Mouse (Mus musculus) intestine, embryonic 16.5 days (tissue): ENCODE data around the gene Lmx1a. TPM values are rescaled to one million over a fixed set of nuclear protein-coding genes. Genes with fewer than 3 reads are reported as not detected.

Experiments used
- ATAC-seq: fragments of 200-750 bp; cut with Nextera tagmentation; 2 replicates; pipeline ENCODE4 v1.8.0; 2017; ENCODE audit warnings: moderate TSS enrichment, moderate library complexity
- H3K27ac ChIP-seq: fragments of 300-500 bp; sonication (generic); 2 replicates; pipeline ENCODE4 v1.5.1; 2014; ENCODE audit warnings: mild to moderate bottlenecking, low read length
- H3K27me3 ChIP-seq: fragments of 300-500 bp; sonication (generic); replicated peaks from 2 replicates; pipeline ENCODE4 v1.6.1; 2014; ENCODE audit warnings: low read length, control low read depth, mixed read lengths; ENCODE audit not compliant: control insufficient read depth, insufficient read depth
- H3K36me3 ChIP-seq: fragments of 300-500 bp; sonication (generic); 2 replicates; pipeline ENCODE4 v1.6.1; 2014; ENCODE audit warnings: low read length, control low read depth; ENCODE audit not compliant: control insufficient read depth, insufficient read depth
- H3K4me1 ChIP-seq: fragments of 300-500 bp; sonication (generic); 2 replicates; pipeline ENCODE4 v1.6.1; 2014; ENCODE audit warnings: low read length, control low read depth, mixed read lengths; ENCODE audit not compliant: control insufficient read depth, insufficient read depth
- H3K4me2 ChIP-seq: fragments of 300-500 bp; sonication (generic); 2 replicates; pipeline ENCODE4 v1.6.1; 2014; ENCODE audit warnings: low read depth, low read length, control low read depth
- H3K4me3 ChIP-seq: fragments of 300-500 bp; sonication (generic); 2 replicates; pipeline ENCODE4 v1.5.1; 2014; ENCODE audit warnings: mild to moderate bottlenecking, low read length
- H3K9ac ChIP-seq: fragments of 300-500 bp; sonication (generic); 2 replicates; pipeline ENCODE4 v1.6.1; 2014; ENCODE audit warnings: low read depth, low read length
- H3K9me3 ChIP-seq: fragments of 300-500 bp; sonication (generic); 2 replicates; pipeline ENCODE4 v1.6.1; 2016; ENCODE audit warnings: low read length, control low read depth; ENCODE audit not compliant: control insufficient read depth
- WGBS: fragments of 180-500 bp; shearing (Covaris S2); extraction: QIAGEN DNeasy Blood & Tissue Kit; methylation state at CpG from one replicate; pipeline ENCODE4 v1.1.7; 2014; 5-methylcytosine and 5-hydroxymethylcytosine counted together
- polyA plus RNA-seq: library from polyadenylated mRNA; unstranded; fragments of >200 nt; fragmentation: Nextera tagmentation; extraction: Ambion mirVana; gene quantifications from 2 replicates; pipeline ENCODE4 v1.2.1, GENCODE M21; 2015

Lmx1a gene
- polyA plus RNA-seq, 1 experiment from 2014 or later, result 0.54 TPM

DNA sequence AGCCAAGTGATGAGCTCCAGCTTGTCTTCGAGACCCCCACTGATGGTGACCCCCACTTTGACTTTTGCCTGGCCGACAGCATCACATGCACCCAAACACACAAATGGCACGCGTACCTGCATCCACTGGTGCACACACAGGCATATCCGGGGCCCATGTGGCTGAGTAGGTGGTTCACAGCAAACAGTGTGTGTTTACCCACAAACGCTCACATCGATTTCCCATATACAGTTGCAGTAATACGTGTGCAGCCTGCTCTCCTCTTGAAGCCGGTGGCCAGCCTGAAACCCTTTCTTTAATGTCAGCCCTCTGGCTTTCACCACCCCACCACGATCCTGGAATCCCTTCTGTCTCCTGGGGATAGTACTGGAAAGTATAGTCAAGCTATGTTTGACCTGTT lies 71.3 kb downstream of the Lmx1a start:
- Histone ChIP-seq H3K4me1 (no peaks in the 10 kb centered on the region), H3K27me3 (no peaks in the 10 kb centered on the region), H3K27ac (no peak overlapping the region), H3K4me3 (no peak overlapping the region), H3K36me3 (no peaks in the 10 kb centered on the region), H3K9me3 (no peaks in the 10 kb centered on the region), H3K9ac (no peak overlapping the region), H3K4me2 (no peak overlapping the region)
- 87% methylated on average over 10 of the region's 10 CpGs for WGBS
- ATAC-seq, result no peak

DNA sequence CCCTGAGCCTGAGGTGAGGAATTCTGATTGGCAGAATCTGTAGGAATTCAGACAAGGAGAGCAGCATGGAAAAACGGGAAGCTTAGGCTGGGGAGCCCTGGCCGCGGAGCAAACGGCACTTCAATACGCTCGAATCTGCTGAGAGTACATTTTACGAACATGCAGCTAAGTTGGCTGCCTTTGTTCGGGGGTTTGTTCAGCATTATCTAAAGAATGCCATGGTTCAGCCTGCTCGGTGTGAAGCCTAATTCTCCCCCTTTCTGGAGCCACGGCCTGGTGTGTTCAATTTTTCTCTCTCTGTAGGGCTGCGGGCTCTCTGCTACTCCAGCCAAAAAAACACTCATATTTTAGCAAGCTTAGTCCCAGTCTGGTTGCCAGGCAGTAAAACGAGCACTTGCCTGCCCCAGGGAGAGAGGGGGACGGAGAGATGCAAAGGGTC lies 72.8 kb downstream of the Lmx1a start:
- no peak for ATAC-seq
- no peak overlapping the region for H3K4me3 ChIP-seq
- no peaks in the 10 kb centered on the region for H3K36me3 ChIP-seq
- no peak overlapping the region for H3K4me2 ChIP-seq
- H3K4me1 ChIP-seq, result no peaks in the 10 kb centered on the region
- no peak overlapping the region for H3K27ac ChIP-seq
- H3K9ac ChIP-seq, result no peak overlapping the region
- no peaks in the 10 kb centered on the region for H3K27me3 ChIP-seq
- H3K9me3 ChIP-seq, result no peaks in the 10 kb centered on the region
- WGBS, result 22% methylated on average over 13 of the region's 13 CpGs

- Histone ChIP-seq H3K9ac (no peak overlapping the region), H3K4me2 (no peak overlapping the region), H3K4me1 (no peaks in the 10 kb centered on the region), H3K27ac (no peak overlapping the region), H3K4me3 (no peak overlapping the region), H3K36me3 (no peaks in the 10 kb centered on the region), H3K9me3 (no peaks in the 10 kb centered on the region), H3K27me3 (no peaks in the 10 kb centered on the region)
- ATAC-seq, result no peak
- WGBS, result 65% methylated on average over 4 of the region's 4 CpGs
Measured at GRCm38 (mm10) chr1:167766619-167767018, 77.6 kb downstream of the Lmx1a start.

- Histone ChIP-seq H3K27me3 (no peaks in the 10 kb centered on the region), H3K9ac (no peak overlapping the region), H3K4me2 (no peak overlapping the region), H3K4me1 (no peaks in the 10 kb centered on the region), H3K36me3 (no peaks in the 10 kb centered on the region), H3K9me3 (no peaks in the 10 kb centered on the region), H3K4me3 (no peak overlapping the region), H3K27ac (no peak overlapping the region)
- WGBS, result 85% methylated on average over 7 of the region's 7 CpGs
- no peak for ATAC-seq
Measured at GRCm38 (mm10) chr1:167770457-167770856, 81.4 kb downstream of the Lmx1a start.

DNA sequence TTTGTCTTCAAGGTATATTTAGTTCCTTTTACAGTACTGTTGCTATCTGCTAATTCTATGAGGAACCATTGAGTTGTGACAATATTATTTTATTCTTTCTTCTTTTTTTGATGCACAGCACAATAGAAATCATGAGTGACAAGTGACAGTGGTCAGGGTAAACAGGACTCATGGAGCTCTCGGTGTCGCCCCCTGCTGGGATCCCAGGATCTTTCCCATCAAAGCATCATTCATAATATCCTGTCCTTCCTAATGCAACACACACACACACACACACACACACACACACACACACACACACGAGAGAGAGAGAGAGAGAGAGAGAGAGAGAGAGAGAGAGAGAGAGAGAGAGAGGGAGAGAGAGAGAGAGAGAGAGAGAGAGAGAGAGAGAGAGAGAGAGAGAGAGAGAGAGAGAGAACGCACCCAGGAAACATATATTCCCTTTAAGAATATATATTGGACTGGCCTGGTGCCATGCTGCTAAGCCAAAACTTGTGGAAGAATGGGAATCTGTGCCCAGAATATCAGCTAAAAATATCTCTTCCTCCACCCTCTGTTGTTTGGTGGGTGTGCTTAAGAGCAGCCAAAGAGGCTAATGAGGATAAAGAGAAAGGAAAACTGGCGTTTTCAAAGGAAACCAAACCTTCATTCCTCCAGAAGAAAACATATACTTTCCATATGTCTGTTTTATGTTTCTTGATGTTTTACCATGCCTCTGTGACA lies 90.9 kb downstream of the Lmx1a start:
- Histone ChIP-seq H3K36me3 (no peaks in the 10 kb centered on the region), H3K27ac (no peak overlapping the region), H3K27me3 (no peaks in the 10 kb centered on the region), H3K4me1 (no peaks in the 10 kb centered on the region), H3K9ac (no peak overlapping the region), H3K4me3 (no peak overlapping the region), H3K9me3 (no peaks in the 10 kb centered on the region), H3K4me2 (no peak overlapping the region)
- no peak for ATAC-seq
- WGBS, result 70% methylated on average over 4 of the region's 5 CpGs

DNA sequence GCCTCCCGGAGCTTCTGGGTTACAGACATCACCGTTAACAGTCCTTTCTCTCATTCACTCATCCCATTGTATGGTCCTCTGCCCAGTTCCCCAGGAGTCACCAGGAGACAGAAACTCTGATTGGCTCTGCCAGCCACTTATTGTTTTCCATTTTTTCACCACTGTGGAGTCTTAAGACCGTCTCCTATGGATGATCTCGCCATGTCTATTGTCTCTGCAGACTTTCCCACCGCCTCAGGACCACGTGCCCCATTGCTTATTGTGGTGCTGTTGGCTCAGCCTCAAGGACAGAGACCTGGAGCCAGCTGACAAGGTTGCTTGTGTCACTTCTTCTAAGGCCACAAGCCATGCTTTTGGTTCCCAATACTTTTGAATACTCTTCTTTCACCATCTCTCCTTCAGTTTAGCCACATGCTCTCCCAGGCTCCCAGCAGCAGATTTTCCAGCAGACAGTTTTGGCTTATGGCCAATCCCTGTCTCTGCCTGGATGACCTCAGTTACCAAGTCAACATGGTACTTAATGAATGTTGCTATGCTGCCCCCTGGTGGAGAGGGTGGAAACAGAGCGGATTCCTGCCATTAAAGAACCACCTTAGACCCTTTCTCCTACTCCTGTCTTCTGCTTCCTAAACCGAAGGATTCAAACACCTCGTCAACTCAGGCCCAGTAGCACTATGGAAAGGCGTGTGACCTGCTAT lies 92.9 kb downstream of the Lmx1a start:
- H3K27me3 ChIP-seq, result no peaks in the 10 kb centered on the region
- no peak overlapping the region for H3K27ac ChIP-seq
- no peaks in the 10 kb centered on the region for H3K36me3 ChIP-seq
- H3K4me1 ChIP-seq, result no peaks in the 10 kb centered on the region
- ATAC-seq, result peak; percentile 60
- no peaks in the 10 kb centered on the region for H3K9me3 ChIP-seq
- no peak overlapping the region for H3K4me2 ChIP-seq
- H3K4me3 ChIP-seq, result no peak overlapping the region
- H3K9ac ChIP-seq, result no peak overlapping the region
- 60% methylated on average over 10 of the region's 10 CpGs for WGBS

- no peaks in the 10 kb centered on the region for H3K27me3 ChIP-seq
- no peak overlapping the region for H3K9ac ChIP-seq
- 70% methylated on average over 2 of the region's 2 CpGs for WGBS
Measured at GRCm38 (mm10) chr1:167784067-167784466, 95.0 kb downstream of the Lmx1a start.

DNA sequence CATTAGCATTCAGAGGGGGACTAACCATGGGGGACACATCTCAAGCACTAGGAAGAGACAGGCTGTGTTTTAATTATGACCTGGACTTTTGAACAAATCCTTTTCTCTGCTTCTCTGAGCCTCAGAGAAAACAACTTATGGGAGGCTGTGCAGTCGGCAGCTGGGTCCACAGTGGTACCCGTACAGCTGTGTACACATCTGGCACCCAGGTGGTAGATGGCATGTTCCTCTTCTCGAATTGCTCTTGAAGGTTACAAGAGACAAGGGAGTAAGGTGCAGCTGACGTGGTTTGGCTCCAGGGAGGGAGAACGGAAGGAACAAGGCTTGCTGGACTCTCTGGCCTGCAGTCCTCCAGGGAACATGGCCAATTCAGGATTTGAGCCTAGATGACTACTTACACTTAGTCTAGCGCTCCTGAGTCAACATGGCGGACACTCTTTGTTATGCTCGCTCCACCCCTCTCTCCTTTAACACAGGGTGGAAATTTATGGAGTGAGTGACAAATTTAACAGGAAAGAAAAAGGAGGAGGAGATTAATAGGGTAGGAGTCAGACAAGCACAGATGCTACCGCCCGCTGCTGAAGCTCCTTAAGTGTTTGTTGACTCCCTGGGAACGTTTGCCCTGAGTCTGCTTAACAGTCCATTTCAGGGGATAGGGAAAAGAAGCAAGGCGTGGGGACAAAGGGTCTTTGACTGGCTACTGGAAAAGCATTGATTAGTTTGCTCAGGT lies 99.8 kb downstream of the Lmx1a start:
- ATAC-seq, result no peak
- no peak overlapping the region for H3K4me3 ChIP-seq
- no peaks in the 10 kb centered on the region for H3K27me3 ChIP-seq
- no peaks in the 10 kb centered on the region for H3K4me1 ChIP-seq
- H3K9ac ChIP-seq, result no peak overlapping the region
- H3K36me3 ChIP-seq, result no peaks in the 10 kb centered on the region
- WGBS, result 58% methylated on average over 12 of the region's 12 CpGs
- H3K27ac ChIP-seq, result no peak overlapping the region
- H3K4me2 ChIP-seq, result no peak overlapping the region
- H3K9me3 ChIP-seq, result no peaks in the 10 kb centered on the region

More at GRCm38 (mm10) chr1:167784067-167784466, 95.0 kb downstream of the Lmx1a start:
- Histone ChIP-seq H3K4me2 (no peak overlapping the region), H3K36me3 (no peaks in the 10 kb centered on the region), H3K4me3 (no peak overlapping the region), H3K9me3 (no peaks in the 10 kb centered on the region), H3K4me1 (no peaks in the 10 kb centered on the region), H3K27ac (no peak overlapping the region)
- ATAC-seq, result no peak

- no peak for ATAC-seq
- Histone ChIP-seq H3K9me3 (no peaks in the 10 kb centered on the region), H3K27ac (no peak overlapping the region), H3K36me3 (no peaks in the 10 kb centered on the region), H3K27me3 (no peaks in the 10 kb centered on the region), H3K4me1 (no peaks in the 10 kb centered on the region), H3K9ac (no peak overlapping the region), H3K4me3 (no peak overlapping the region), H3K4me2 (no peak overlapping the region)
- 59% methylated on average over 8 of the region's 8 CpGs for WGBS
Measured at GRCm38 (mm10) chr1:167789448-167789847, 100.4 kb downstream of the Lmx1a start.
